Mouse (Mus musculus): ENCODE measurements around the gene Xkr7.

- TF ChIP-seq POLR2A (IDR thresholded peaks at IDR 0.05; ENCODE audit: borderline replicate concordance, extremely low read depth, low read depth, low read length) (no peak), CTCF (IDR thresholded peaks at IDR 0.05; ENCODE audit: insufficient read depth, low read length) (no peak)
These were observed 40.1 kb upstream of the Xkr7 start for GRCm38 (mm10) chr2:152991529-152991928.
